Mouse (Mus musculus) hindbrain, postnatal 0 days (tissue): Measurements from ENCODE around the gene Cfap58. TPM values are rescaled to one million over a fixed set of nuclear protein-coding genes. Genes with fewer than 3 reads are reported as not detected.

Experiments
- ATAC-seq: fragments of 200-750 bp; cut with Nextera tagmentation; 2 replicates; pipeline ENCODE4 v1.8.0; 2017; ENCODE audit warnings: mild to moderate bottlenecking, moderate TSS enrichment, moderate library complexity
- DNase-seq: peaks from one replicate; pipeline ENCODE4 v3.0.0-alpha.2; 2015; ENCODE audit warnings: low spot score
- H3K27ac ChIP-seq: fragments of 300-500 bp; sonication (generic); 2 replicates; pipeline ENCODE4 v1.5.1; 2014; ENCODE audit warnings: mild to moderate bottlenecking
- H3K27me3 ChIP-seq: fragments of 300-500 bp; sonication (generic); 2 replicates; pipeline ENCODE4 v1.6.1; 2014; ENCODE audit warnings: low read length, mixed read lengths; ENCODE audit not compliant: insufficient read depth
- H3K36me3 ChIP-seq: fragments of 300-500 bp; sonication (generic); 2 replicates; pipeline ENCODE4 v1.6.1; 2014; ENCODE audit warnings: low read length, mixed read lengths; ENCODE audit not compliant: insufficient read depth
- H3K4me1 ChIP-seq: fragments of 300-500 bp; sonication (generic); 2 replicates; pipeline ENCODE4 v1.6.1; 2014; ENCODE audit warnings: antibody characterized with exemption, low read length, mixed read lengths; ENCODE audit not compliant: insufficient read depth
- H3K4me2 ChIP-seq: fragments of 300-500 bp; sonication (generic); 2 replicates; pipeline ENCODE4 v1.6.1; 2014; ENCODE audit warnings: low read depth, mild to moderate bottlenecking, low read length, moderate library complexity, mixed read lengths
- H3K4me3 ChIP-seq: fragments of 300-500 bp; sonication (generic); 2 replicates; pipeline ENCODE4 v1.5.1; 2014; ENCODE audit warnings: low read length
- H3K9ac ChIP-seq: fragments of 300-500 bp; sonication (generic); replicated peaks from 2 replicates; pipeline ENCODE4 v1.6.1; 2014; ENCODE audit warnings: mild to moderate bottlenecking, low read length, moderate library complexity, mixed read lengths
- H3K9me3 ChIP-seq: fragments of 300-500 bp; sonication (generic); 2 replicates; pipeline ENCODE4 v1.6.1; 2016; ENCODE audit warnings: low read length, mixed read lengths
- CTCF ChIP-seq: IDR thresholded peaks from 2 replicates; pipeline ENCODE4 v1.5.1; 2016; ENCODE audit warnings: antibody characterized with exemption, control low read depth, low read depth
- WGBS: fragments of 180-500 bp; shearing (Covaris S2); extraction: QIAGEN DNeasy Blood & Tissue Kit; methylation state at CpG from one replicate; pipeline ENCODE4 v1.1.7; 2014; 5-methylcytosine and 5-hydroxymethylcytosine counted together
- polyA plus RNA-seq: library from polyadenylated mRNA; unstranded; fragments of >200 nt; fragmentation: Nextera tagmentation; extraction: Ambion mirVana; gene quantifications from 2 replicates; pipeline ENCODE4 v1.2.1, GENCODE M21; 2015
- total RNA-seq: library from RNA; depleted of rRNA; stranded (reverse); fragments of >200 nt; gene quantifications from 2 replicates; pipeline ENCODE4 v1.2.3, GENCODE M21; 2014

Gene Cfap58
- total and polyA plus RNA-seq, 2 experiments from 2014 or later = 0.26 to 0.68 TPM

- Histone ChIP-seq H3K4me2 (no peak overlapping the region), H3K4me3 (no peak overlapping the region), H3K36me3 (no peaks in the 10 kb centered on the region), H3K4me1 (no peaks in the 10 kb centered on the region), H3K9ac (no peak overlapping the region), H3K27me3 (no peaks in the 10 kb centered on the region), H3K9me3 (no peaks in the 10 kb centered on the region), H3K27ac (no peak overlapping the region)
- DNase-seq (no peak), ATAC-seq (no peak)
- WGBS = 68% methylated on average over 15 of the region's 15 CpGs
- no peak for TF ChIP-seq CTCF
These were observed 72.3 kb downstream of the Cfap58 start for GRCm38 (mm10) chr19:48009586-48010331.

GRCm38 (mm10) chr19:48020103-48020502 lies 82.6 kb downstream of the Cfap58 start:
- ATAC-seq = no peak
- H3K4me2 ChIP-seq = no peak overlapping the region

GRCm38 (mm10) chr19:48021435-48021834 lies 84.0 kb downstream of the Cfap58 start:
- Histone ChIP-seq H3K27ac (no peak overlapping the region), H3K27me3 (no peaks in the 10 kb centered on the region), H3K4me2 (no peak overlapping the region), H3K9me3 (no peaks in the 10 kb centered on the region), H3K36me3 (no peaks in the 10 kb centered on the region), H3K9ac (no peak overlapping the region), H3K4me3 (no peak overlapping the region), H3K4me1 (no peaks in the 10 kb centered on the region)
- TF ChIP-seq CTCF = no peak
- WGBS = 57% methylated on average over 15 of the region's 15 CpGs
- ATAC-seq = no peak
- no peak for DNase-seq

More at GRCm38 (mm10) chr19:48020103-48020502, 82.6 kb downstream of the Cfap58 start:
- H3K9me3 ChIP-seq = no peaks in the 10 kb centered on the region
- H3K4me3 ChIP-seq = no peak overlapping the region
- H3K4me1 ChIP-seq = no peaks in the 10 kb centered on the region
- H3K27me3 ChIP-seq = no peaks in the 10 kb centered on the region
- 55% methylated on average over 13 of the region's 13 CpGs for WGBS
- H3K9ac ChIP-seq = no peak overlapping the region
- no peak for TF ChIP-seq CTCF
- H3K36me3 ChIP-seq = no peaks in the 10 kb centered on the region
- no peak overlapping the region for H3K27ac ChIP-seq
- no peak for DNase-seq

DNA sequence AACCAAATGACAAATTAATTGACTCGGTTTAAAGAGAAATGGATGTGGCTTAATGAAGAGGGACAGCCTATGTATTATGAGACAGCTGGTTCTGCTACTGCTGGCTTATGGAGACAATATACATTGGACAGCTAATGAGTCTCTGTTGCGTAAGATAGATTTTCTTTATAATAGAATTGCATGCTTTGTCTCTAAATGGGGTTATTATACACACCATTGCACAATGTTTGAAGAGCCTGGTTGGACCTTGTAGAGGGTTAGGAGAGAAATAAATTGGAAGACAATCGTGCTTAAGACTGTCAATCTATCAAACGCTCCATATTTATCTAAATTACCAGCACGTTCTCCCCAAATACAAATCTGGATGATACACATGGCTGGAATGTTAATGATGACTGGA lies 85.3 kb downstream of the Cfap58 start:
- no peaks in the 10 kb centered on the region for H3K36me3 ChIP-seq
- DNase-seq (no peak), ATAC-seq (no peak)
- H3K9ac ChIP-seq = no peak overlapping the region
- no peak overlapping the region for H3K4me3 ChIP-seq
- H3K9me3 ChIP-seq = no peaks in the 10 kb centered on the region
- no peak for TF ChIP-seq CTCF
- 73% methylated on average over 5 of the region's 5 CpGs for WGBS
- H3K27ac ChIP-seq = no peak overlapping the region
- H3K27me3 ChIP-seq = no peaks in the 10 kb centered on the region
- no peak overlapping the region for H3K4me2 ChIP-seq
- no peaks in the 10 kb centered on the region for H3K4me1 ChIP-seq

- H3K4me1 ChIP-seq = no peaks in the 10 kb centered on the region
- H3K9ac ChIP-seq = no peak overlapping the region
- H3K27ac ChIP-seq = no peak overlapping the region
- TF ChIP-seq CTCF = no peak
- DNase-seq = no peak
- no peak overlapping the region for H3K4me3 ChIP-seq
- H3K36me3 ChIP-seq = no peaks in the 10 kb centered on the region
- no peaks in the 10 kb centered on the region for H3K9me3 ChIP-seq
- WGBS = 89% methylated on average over 10 of the region's 10 CpGs
- ATAC-seq = no peak
- H3K4me2 ChIP-seq = no peak overlapping the region
- H3K27me3 ChIP-seq = no peaks in the 10 kb centered on the region
These were observed 86.3 kb downstream of the Cfap58 start for GRCm38 (mm10) chr19:48023726-48024125.

- Histone ChIP-seq H3K4me1 (no peaks in the 10 kb centered on the region), H3K9me3 (no peaks in the 10 kb centered on the region), H3K27ac (no peak overlapping the region), H3K36me3 (no peaks in the 10 kb centered on the region), H3K27me3 (no peaks in the 10 kb centered on the region), H3K4me3 (no peak overlapping the region), H3K9ac (no peak overlapping the region), H3K4me2 (no peak overlapping the region)
- TF ChIP-seq CTCF = no peak
- no peak for ATAC-seq
- no peak for DNase-seq
- 80% methylated on average over 8 of the region's 8 CpGs for WGBS
These were observed 87.9 kb downstream of the Cfap58 start for GRCm38 (mm10) chr19:48025366-48025765.

- WGBS = 49% methylated on average over 2 of the region's 2 CpGs
These were observed 89.4 kb downstream of the Cfap58 start for GRCm38 (mm10) chr19:48026882-48027281.

More at GRCm38 (mm10) chr19:48026882-48027281, 89.4 kb downstream of the Cfap58 start:
- H3K36me3 ChIP-seq = no peaks in the 10 kb centered on the region
- H3K9ac ChIP-seq = no peak overlapping the region
- no peak overlapping the region for H3K27ac ChIP-seq
- no peaks in the 10 kb centered on the region for H3K27me3 ChIP-seq
- no peaks in the 10 kb centered on the region for H3K4me1 ChIP-seq
- DNase-seq (no peak), ATAC-seq (no peak)
- H3K9me3 ChIP-seq = no peaks in the 10 kb centered on the region
- no peak overlapping the region for H3K4me2 ChIP-seq
- no peak for TF ChIP-seq CTCF
- no peak overlapping the region for H3K4me3 ChIP-seq
